Mouse (Mus musculus) liver, adult 2 months (tissue): Measurements from ENCODE around the gene Nfix.

Experiments used
- CTCF ChIP-seq: fragments of 200-500 bp; IDR thresholded peaks from 2 replicates; pipeline ENCODE4 v1.5.1; 2011; ENCODE audit warnings: low read depth, low read length, control low read depth
- POLR2A ChIP-seq: fragments of 200-500 bp; IDR thresholded peaks from 2 replicates; pipeline ENCODE4 v1.6.1; 2011; ENCODE audit warnings: low read length, control low read depth; ENCODE audit not compliant: insufficient read depth; ENCODE audit errors: extremely low read depth

- no peak for TF ChIP-seq CTCF
- TF ChIP-seq POLR2A, result no peak
Measured at GRCm38 (mm10) chr8:84686191-84687002, 113.7 kb downstream of the Nfix start, which contains the start of gene Trmt1.
